Mouse (Mus musculus) embryonic facial prominence, embryonic 12.5 days (tissue): Measurements from ENCODE around the gene Capn9. TPM values are rescaled to one million over a fixed set of nuclear protein-coding genes. Genes with fewer than 3 reads are reported as not detected.

ENCODE experiments used
- ATAC-seq: fragments of 200-750 bp; cut with Nextera tagmentation; 2 replicates; pipeline ENCODE4 v1.8.0; 2017; ENCODE audit not compliant: insufficient number of reproducible peaks, insufficient read depth, low FRiP score, low TSS enrichment
- H3K27ac ChIP-seq: fragments of 300-500 bp; sonication (generic); 2 replicates; pipeline ENCODE4 v1.5.1; 2016; ENCODE audit warnings: mild to moderate bottlenecking
- H3K27me3 ChIP-seq: fragments of 300-500 bp; sonication (generic); 2 replicates; pipeline ENCODE4 v1.6.1; 2016; ENCODE audit warnings: mild to moderate bottlenecking, moderate library complexity
- H3K36me3 ChIP-seq: fragments of 300-500 bp; sonication (generic); 2 replicates; pipeline ENCODE4 v1.6.1; 2016; ENCODE audit warnings: mild to moderate bottlenecking
- H3K4me1 ChIP-seq: fragments of 300-500 bp; sonication (generic); 2 replicates; pipeline ENCODE4 v1.6.1; 2016
- H3K4me2 ChIP-seq: fragments of 300-500 bp; sonication (generic); replicated peaks from 2 replicates; pipeline ENCODE4 v1.6.1; 2016; ENCODE audit warnings: mild to moderate bottlenecking, moderate library complexity
- H3K4me3 ChIP-seq: fragments of 300-500 bp; sonication (generic); 2 replicates; pipeline ENCODE4 v1.5.1; 2016; ENCODE audit warnings: mild to moderate bottlenecking
- H3K9ac ChIP-seq: fragments of 300-500 bp; sonication (generic); 2 replicates; pipeline ENCODE4 v1.6.1; 2016; ENCODE audit warnings: mild to moderate bottlenecking, moderate library complexity
- H3K9me3 ChIP-seq: fragments of 300-500 bp; sonication (generic); 2 replicates; pipeline ENCODE4 v1.6.1; 2016; ENCODE audit warnings: mild to moderate bottlenecking, moderate library complexity
- WGBS: fragments of 180-500 bp; shearing (Covaris S2); methylation state at CpG from one replicate; pipeline ENCODE4 v1.1.7; 2016; 5-methylcytosine and 5-hydroxymethylcytosine counted together
- polyA plus RNA-seq: library from polyadenylated mRNA; unstranded; fragments of >200 nt; fragmentation: Nextera tagmentation; extraction: Ambion mirVana; gene quantifications from 2 replicates; pipeline ENCODE4 v1.2.1, GENCODE M21; 2016

Gene Capn9
- polyA plus RNA-seq, 1 experiment from 2014 or later, result not detected

DNA sequence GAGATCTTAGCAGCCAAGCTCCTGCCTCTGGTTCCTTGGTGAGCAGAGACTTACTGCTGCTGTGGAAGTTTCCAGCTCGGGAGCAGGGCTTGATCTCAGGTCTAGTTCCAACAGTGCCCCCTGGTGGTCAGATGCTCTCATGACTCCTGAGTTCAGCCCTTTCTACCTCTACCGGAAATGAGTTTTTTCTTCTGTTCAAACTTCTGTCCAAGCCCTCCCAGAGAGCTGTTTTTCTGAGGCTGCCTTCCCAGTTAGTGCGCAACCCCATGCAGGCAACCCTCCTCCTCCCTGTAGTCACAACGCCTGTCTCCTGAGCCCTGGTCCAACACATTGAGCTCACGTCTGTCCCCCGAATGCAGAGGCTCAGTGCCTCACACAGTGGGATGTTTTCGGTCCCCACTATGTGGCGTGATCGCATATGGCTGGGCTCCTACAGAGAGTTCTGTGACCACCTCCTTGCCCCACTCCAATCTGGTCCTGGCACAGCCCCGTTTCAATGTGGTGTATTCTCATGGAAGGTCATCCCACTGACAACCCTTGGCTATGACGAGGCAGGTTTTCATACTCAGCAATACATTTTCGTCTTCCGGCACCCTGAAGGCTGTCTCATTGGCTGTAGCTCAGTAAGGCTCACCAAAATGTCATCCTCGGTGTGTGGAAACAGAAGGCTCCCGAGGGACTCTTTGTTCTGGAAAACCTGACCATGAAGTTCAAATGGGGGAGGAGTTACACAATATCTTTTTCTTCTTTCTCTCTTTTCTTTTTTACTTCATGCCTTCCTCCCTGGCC lies 2.2 kb upstream of the Capn9 start:
- Histone ChIP-seq H3K4me3 (no peak overlapping the region), H3K9ac (no peak overlapping the region), H3K4me1 (peaks cover 6% of the 10 kb centered on the region; the same call in 1 of the 2 replicates), H3K27me3 (no peaks in the 10 kb centered on the region), H3K36me3 (no peaks in the 10 kb centered on the region), H3K27ac (no peak overlapping the region), H3K4me2 (no peak overlapping the region), H3K9me3 (no peaks in the 10 kb centered on the region)
- peak; percentile 30; the same call in 1 of the 2 replicates for ATAC-seq
- WGBS, result 59% methylated on average over 15 of the region's 15 CpGs

DNA sequence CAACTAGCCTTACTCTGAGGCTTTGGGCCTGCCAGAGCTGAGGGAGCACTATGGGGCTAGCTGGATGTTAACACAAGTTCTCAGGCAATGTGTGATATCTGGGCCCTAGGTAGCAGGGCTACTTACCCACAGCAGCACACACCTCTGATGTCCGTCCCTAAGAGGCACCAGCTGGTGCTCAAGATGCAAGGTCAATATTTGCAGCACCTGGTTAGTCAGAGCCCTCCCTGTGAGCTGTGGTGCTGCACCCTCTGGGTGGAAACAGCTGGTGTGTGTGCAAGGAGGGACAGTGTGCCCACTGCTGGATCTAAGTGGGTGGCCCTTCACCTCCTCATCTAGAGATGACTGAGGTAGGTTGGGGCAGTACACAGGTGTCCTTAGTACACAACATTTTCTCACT lies 840 bp downstream of the Capn9 start:
- Histone ChIP-seq H3K27me3 (no peaks in the 10 kb centered on the region), H3K9me3 (no peaks in the 10 kb centered on the region), H3K4me1 (peaks cover 4% of the 10 kb centered on the region; the same call in 1 of the 2 replicates), H3K36me3 (no peaks in the 10 kb centered on the region), H3K4me2 (no peak overlapping the region), H3K4me3 (no peak overlapping the region), H3K9ac (no peak overlapping the region), H3K27ac (no peak overlapping the region)
- WGBS, result 67% methylated on average over 1 of the region's 1 CpGs
- ATAC-seq, result no peak

DNA sequence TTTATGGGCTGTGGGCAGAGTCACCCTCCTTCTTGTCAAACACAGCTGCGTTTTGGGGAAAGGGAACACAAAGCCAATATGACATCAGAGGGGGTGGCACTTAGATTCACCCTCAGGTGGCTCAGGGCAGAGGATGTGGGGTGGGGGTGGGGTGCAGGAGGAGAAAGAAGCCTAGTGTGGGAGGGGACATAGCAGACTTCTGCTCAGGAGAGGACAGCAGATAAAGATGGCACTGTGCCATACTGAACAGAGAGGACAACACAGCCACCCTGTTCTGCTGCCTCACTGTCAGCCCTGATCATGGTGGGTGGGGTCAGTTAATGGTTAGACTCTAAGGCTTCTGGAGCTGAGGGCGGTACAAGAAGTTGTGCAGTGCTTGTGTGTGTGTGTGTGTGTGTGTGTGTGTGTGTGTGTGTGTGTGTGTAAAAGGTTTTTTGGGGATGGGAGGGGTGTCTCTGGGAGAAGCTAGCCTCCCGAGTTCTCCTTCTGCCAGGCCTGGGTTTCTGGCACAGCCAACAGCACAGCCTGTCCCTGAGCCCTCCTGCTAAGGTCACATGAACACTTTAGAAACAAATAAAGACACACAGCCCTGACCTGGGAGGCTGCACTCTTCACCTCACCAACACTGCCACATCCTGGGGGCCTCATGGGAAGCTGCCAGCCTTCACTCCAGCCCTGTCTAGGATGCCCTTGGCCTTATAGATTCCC lies 10.0 kb downstream of the Capn9 start:
- ATAC-seq, result no peak
- no peaks in the 10 kb centered on the region for H3K9me3 ChIP-seq
- H3K9ac ChIP-seq, result no peak overlapping the region
- no peak overlapping the region for H3K27ac ChIP-seq
- WGBS, result 41% methylated on average over 3 of the region's 3 CpGs
- no peak overlapping the region for H3K4me3 ChIP-seq
- H3K36me3 ChIP-seq, result no peaks in the 10 kb centered on the region
- no peaks in the 10 kb centered on the region for H3K4me1 ChIP-seq
- H3K4me2 ChIP-seq, result no peak overlapping the region
- no peaks in the 10 kb centered on the region for H3K27me3 ChIP-seq

DNA sequence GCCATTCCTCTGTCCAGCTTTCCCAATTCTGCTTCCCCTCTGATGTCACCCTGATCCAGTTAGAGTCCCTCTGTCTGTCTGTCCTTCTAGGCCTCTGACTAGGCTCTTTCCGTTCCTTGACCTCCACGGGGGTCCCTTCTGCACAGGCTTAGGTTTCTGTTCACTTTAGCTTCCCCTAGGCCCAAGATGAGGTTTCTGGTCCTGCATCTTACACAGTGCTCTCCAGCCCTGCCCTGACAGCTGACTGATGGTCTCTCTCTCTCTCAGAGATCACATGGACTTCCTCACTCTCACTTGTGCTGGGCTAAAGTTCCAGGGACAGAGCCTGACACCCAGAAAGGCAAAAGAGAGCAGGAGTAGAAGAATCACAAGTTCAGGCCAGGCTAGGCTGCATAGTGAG lies 10.6 kb downstream of the Capn9 start:
- Histone ChIP-seq H3K9ac (no peak overlapping the region), H3K27me3 (no peaks in the 10 kb centered on the region), H3K27ac (no peak overlapping the region), H3K4me2 (no peak overlapping the region), H3K4me3 (no peak overlapping the region), H3K4me1 (no peaks in the 10 kb centered on the region), H3K36me3 (no peaks in the 10 kb centered on the region), H3K9me3 (no peaks in the 10 kb centered on the region)
- 79% methylated on average over 2 of the region's 2 CpGs for WGBS
- ATAC-seq, result no peak

DNA sequence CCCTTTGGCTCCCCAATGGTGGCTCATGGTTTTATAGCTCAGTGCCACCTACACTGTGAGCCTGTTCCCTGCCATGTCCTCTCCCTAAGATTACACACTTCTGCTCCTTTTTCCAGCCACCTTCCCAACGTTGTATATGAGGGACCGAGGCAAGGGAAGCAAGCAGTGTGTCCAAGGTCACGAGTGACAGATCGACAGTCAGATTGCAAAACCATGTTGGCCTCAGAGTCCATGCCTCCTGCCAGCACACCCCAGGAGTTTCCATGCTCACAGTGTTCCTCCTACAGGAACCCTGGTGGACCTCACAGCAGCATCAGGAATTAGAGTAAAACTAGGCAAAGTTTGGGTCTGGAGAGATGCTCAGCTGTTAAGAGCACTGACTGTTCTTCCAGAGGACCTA lies 13.5 kb downstream of the Capn9 start:
- no peaks in the 10 kb centered on the region for H3K9me3 ChIP-seq
- H3K9ac ChIP-seq, result no peak overlapping the region
- no peak overlapping the region for H3K27ac ChIP-seq
- 73% methylated on average over 4 of the region's 4 CpGs for WGBS
- ATAC-seq, result no peak
- H3K27me3 ChIP-seq, result no peaks in the 10 kb centered on the region
- H3K36me3 ChIP-seq, result no peaks in the 10 kb centered on the region
- no peak overlapping the region for H3K4me2 ChIP-seq
- H3K4me1 ChIP-seq, result no peaks in the 10 kb centered on the region
- H3K4me3 ChIP-seq, result no peak overlapping the region

DNA sequence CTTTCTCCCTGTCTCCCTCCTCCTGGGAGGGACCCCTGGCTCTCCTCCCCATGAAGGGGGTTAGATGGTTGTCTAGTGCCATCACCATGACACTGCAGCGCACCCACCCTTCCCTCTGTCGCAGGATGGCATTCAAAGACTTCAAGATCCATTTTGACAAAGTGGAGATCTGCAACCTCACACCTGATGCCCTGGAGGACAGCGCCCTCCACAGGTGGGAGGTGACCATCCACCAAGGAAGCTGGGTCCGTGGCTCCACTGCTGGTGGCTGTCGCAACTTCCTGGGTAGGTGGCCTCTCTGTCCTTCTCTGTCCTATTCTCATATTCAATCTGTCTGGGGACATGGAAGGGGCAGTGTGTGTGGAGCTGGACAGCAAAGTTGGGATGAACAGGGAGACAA lies 28.2 kb downstream of the Capn9 start:
- Histone ChIP-seq H3K4me3 (no peak overlapping the region), H3K27ac (no peak overlapping the region), H3K27me3 (no peaks in the 10 kb centered on the region), H3K9ac (no peak overlapping the region), H3K4me1 (no peaks in the 10 kb centered on the region), H3K36me3 (no peaks in the 10 kb centered on the region), H3K4me2 (no peak overlapping the region), H3K9me3 (no peaks in the 10 kb centered on the region)
- ATAC-seq, result no peak
- WGBS, result 78% methylated on average over 5 of the region's 5 CpGs

DNA sequence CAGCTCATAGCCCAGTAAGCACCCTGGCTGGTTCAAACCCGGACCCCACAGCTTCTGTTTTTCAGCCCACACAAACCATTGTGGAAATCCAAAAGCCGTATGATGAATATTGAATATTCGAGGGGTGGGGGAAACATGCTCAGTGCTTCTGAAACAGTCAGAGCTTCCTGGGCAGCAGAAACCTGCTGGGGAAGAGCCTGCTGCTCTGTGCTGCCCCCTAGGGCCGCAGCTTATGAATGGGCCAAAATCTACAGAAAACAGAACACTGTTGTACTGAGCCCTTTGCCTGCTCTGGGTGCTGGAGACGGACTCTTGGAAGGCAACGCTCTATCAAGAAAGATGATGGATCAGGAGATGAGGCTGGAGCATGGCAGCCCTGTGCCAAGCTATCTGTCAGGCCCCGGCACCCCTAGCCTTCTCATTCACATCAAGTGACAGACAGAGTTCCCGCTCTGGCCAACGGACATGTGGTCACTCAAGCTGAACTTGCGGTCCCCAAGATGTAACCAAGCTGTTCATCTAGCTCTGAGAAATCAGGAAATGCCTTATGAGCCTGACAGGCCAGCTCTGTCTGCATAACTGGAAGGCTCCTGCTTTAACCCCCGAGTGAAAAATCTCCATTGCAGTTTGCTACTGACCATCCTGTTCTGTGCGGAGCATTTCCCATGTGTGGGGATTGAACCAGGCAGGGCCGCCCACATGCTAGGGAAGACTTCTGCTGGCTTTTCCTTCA lies 32.5 kb downstream of the Capn9 start:
- no peak overlapping the region for H3K9ac ChIP-seq
- no peaks in the 10 kb centered on the region for H3K36me3 ChIP-seq
- no peak overlapping the region for H3K27ac ChIP-seq
- no peaks in the 10 kb centered on the region for H3K27me3 ChIP-seq
- no peaks in the 10 kb centered on the region for H3K9me3 ChIP-seq
- no peak overlapping the region for H3K4me2 ChIP-seq
- ATAC-seq, result no peak
- 75% methylated on average over 13 of the region's 13 CpGs for whole genome bisulfite sequencing
- H3K4me3 ChIP-seq, result no peak overlapping the region
- no peaks in the 10 kb centered on the region for H3K4me1 ChIP-seq

DNA sequence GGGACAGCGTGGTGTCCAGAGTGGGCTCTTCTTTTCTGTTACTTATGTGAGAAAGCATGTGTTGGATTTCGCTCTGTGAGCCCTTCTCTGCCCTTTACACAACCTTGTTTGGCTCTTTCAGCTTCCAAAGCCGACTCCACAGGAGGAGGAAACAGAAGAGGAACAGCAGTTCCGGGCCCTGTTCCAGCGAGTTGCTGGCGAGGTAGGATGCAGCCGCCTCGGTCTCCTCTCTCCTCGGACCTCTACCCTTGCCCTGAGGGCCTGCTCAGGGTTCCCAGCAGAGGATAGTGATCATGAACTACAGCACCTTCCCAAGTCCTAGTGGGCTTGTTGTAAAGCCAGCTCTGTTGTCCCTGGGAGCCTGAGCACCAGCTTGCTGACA lies 33.1 kb downstream of the Capn9 start:
- no peak for ATAC-seq
- H3K36me3 ChIP-seq, result no peaks in the 10 kb centered on the region
- H3K4me1 ChIP-seq, result no peaks in the 10 kb centered on the region
- H3K27me3 ChIP-seq, result no peaks in the 10 kb centered on the region
- no peaks in the 10 kb centered on the region for H3K9me3 ChIP-seq
- no peak overlapping the region for H3K4me2 ChIP-seq
- H3K27ac ChIP-seq, result no peak overlapping the region
- no peak overlapping the region for H3K9ac ChIP-seq
- WGBS, result 74% methylated on average over 9 of the region's 9 CpGs
- no peak overlapping the region for H3K4me3 ChIP-seq

DNA sequence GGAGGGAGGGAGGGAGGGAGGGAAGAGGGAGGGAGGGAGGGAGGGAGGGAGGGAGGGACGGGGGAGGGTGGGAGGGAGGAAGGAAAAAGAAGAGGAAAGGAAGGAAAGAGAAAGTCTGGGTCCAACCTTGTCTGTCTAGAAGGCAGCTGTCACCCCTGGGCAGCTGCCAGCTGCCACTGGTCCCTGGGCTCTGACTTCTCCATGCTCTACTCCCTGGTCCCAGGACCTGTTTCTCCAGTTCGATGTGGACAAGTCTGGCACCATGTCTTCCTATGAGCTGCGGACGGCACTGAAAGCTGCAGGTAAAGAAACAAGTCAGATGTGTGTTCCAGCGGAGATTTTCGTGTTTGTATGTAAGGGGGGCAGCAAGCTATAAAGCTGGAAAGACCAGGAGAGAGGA lies 38.4 kb downstream of the Capn9 start:
- Histone ChIP-seq H3K27ac (no peak overlapping the region), H3K9ac (no peak overlapping the region), H3K27me3 (peaks cover 8% of the 10 kb centered on the region), H3K36me3 (no peaks in the 10 kb centered on the region), H3K4me1 (peaks cover 4% of the 10 kb centered on the region; the same call in 1 of the 2 replicates), H3K4me3 (no peak overlapping the region), H3K9me3 (no peaks in the 10 kb centered on the region), H3K4me2 (no peak overlapping the region)
- ATAC-seq, result no peak
- WGBS, result 78% methylated on average over 5 of the region's 6 CpGs

DNA sequence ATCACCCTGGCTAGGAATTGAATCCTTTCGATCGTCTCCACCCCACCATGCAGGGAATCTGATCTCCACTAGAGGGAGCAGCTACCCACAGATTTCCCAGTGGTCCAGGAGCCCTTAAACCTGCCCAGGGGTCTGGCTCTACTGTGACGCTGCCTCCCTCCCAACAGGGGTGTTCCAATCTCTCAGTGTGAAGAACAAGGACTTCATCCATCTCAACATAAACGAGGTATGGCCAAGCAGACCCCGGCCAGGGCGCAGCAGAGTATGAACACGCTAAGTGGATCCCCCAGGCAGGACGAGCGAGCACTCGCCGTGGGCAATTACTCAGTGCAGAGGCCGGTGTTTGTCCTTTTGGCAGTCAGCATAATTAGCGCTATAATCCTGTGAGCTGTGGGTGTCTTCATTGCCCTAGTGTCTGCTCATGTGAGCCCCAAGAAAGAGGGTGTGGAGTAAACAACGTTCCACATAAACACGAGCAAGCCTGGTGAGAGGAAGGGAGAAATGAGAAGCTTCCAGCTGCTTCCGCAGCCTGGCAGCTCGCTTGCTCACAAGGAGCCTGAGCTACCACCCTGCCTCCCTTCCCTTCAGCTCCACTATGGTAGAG lies 41.5 kb downstream of the Capn9 start:
- H3K4me3 ChIP-seq, result peak overlapping the region; percentile 30
- H3K4me2 ChIP-seq, result peak overlapping the region; percentile 57
- no peaks in the 10 kb centered on the region for H3K9me3 ChIP-seq
- H3K27me3 ChIP-seq, result peaks cover 8% of the 10 kb centered on the region
- H3K9ac ChIP-seq, result peak overlapping the region; percentile 39
- H3K4me1 ChIP-seq, result peaks cover 4% of the 10 kb centered on the region; the same call in 1 of the 2 replicates
- no peak overlapping the region for H3K27ac ChIP-seq
- H3K36me3 ChIP-seq, result no peaks in the 10 kb centered on the region
- peak; percentile 42; the same call in 1 of the 2 replicates for ATAC-seq
- WGBS, result 12% methylated on average over 17 of the region's 17 CpGs

DNA sequence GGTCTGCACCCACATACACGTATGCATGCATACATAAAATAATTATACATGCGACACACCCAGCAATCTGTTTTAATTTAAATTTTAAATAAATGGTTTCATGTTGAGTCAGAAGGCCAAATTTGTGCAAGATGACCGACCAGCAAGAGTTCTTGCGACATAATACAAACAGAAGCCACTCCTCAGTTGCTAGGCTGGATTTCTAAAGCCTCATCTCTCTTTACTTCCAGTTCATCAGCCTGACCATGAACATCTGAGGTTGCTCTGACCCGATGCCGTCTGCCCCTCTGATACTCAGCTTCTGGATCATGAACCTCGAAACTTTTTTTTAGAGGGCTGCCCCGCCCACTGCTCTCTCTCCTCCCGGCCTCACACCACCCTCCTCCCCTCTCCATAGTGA lies 42.3 kb downstream of the Capn9 start:
- H3K9me3 ChIP-seq, result no peaks in the 10 kb centered on the region
- H3K36me3 ChIP-seq, result no peaks in the 10 kb centered on the region

More for the DNA sequence above, 42.3 kb downstream of the Capn9 start:
- no peak for ATAC-seq
- no peak overlapping the region for H3K4me3 ChIP-seq
- WGBS, result 64% methylated on average over 9 of the region's 9 CpGs
- H3K27me3 ChIP-seq, result peaks cover 8% of the 10 kb centered on the region
- no peak overlapping the region for H3K27ac ChIP-seq
- no peak overlapping the region for H3K9ac ChIP-seq
- H3K4me2 ChIP-seq, result no peak overlapping the region
- peaks cover 4% of the 10 kb centered on the region; the same call in 1 of the 2 replicates for H3K4me1 ChIP-seq
